Mouse (Mus musculus) cerebellum, adult 9-11 months (tissue): ENCODE measurements around the gene Kcnj11.

Source experiments
- DNase-seq: peaks from one replicate; pipeline ENCODE4 v3.0.0; 2022

Kcnj11 gene

DNA sequence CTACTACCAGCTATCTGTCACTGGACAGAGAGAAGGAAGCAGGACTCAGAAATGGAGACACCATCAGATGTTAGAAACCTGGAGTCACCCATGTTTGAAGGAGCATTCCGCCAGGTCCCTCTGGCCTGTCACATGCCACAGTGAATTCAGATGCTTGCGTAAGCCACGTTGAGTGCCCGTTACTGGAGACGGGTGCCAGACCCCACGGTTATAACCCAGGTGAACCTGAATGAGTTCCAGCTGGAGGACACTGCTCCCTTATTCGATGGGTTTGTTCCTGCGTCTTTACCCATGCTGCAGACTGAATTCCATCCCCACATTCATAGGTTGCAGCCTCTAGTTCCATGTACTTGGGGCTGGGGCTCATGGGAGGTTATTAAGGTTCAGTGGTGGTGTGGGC is 3.2 kb upstream of the Kcnj11 start:
- DNase-seq = no peak

DNA sequence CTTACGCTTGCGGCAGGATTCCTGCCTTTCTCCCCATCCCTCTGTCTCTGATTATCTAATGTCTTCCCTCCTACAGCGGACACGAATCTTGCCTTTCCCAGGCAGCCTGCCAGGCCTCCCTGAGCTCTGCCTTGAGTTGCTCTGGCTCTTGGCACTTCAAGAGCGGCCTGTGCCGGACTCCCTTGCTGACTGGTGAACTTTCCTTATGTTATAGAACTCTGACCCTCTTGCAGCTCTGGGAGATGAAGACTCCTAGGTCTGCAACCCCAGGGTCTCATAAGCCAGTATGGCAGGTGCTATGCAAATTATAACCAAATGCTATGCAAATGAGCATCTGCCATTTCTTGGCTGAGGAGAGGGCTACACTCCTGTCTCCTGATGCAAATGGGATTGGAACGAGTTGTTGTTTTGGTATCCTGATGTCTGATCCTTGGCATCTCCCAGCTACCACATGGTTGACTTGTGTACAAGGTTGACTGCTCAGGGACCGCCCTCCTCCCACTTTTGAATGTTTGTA is 2.6 kb upstream of the Kcnj11 start:
- DNase-seq = peak; percentile 66

DNA sequence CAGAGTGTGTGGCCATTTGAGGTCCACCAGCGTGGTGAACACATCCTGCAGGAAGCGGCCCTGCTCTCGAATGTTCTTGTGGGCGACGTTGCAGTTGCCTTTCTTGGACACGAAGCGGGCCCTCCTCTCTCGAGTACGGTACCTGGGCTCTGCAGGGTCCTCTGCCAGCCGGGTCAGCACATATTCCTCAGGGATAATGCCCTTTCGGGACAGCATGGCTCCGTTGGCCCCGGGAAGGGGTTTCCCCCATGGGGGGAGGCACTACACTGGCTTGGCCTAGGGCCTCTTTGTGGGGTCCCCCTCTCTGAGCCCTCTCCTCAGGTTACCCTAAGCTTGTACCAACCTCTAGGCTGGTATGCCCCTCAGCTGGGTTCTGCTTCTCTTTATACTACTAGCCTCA is 882 bp downstream of the Kcnj11 start:
- DNase-seq = peak; percentile 67

DNA sequence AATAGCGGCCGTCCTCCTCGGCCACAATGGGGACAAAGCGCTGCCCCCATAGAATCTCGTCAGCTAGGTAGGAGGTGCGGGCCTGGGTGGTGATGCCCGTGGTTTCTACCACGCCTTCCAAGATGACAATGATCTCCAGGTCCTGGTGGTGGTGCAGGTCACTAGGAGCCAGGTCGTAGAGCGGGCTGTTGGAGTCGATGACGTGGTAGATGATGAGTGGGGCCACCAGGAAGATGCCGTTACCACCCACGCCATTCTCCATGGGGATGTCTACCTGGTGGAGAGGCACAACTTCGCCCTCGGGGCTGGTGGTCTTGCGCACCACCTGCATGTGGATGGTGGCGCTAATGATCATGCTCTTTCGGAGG is 1.7 kb downstream of the Kcnj11 start:
- peak; percentile 60 for DNase-seq

- DNase-seq = peak; percentile 74
Observed at GRCm38 (mm10) chr7:46098221-46098918, 2.2 kb downstream of the Kcnj11 start.

- DNase-seq = peak; percentile 57
Observed at GRCm38 (mm10) chr7:46097319-46097783, 3.2 kb downstream of the Kcnj11 start.

GRCm38 (mm10) chr7:46096136-46096535 is 4.4 kb downstream of the Kcnj11 start:
- DNase-seq = peak; percentile 73

DNA sequence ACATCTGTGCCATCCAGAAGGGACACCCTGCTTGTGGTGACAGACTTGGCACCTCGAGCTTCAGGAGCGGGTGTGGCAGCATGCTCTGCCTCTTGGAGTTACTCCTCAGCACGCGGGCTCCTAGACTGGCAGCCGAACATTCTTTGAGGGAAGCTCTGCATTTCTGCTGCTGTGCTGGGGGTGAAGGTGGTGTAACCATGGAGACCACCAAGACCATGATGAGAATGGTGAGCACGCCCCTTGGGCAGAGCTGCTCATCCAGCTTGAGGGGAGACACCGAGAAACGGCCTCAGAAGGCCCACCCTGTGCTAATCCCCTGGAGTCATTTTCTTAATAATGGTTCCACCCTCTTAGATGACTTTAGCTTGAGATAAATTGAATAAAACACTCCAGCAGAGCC is 7.8 kb downstream of the Kcnj11 start:
- no peak for DNase-seq

- DNase-seq = no peak
Observed at GRCm38 (mm10) chr7:46088241-46088640, 12.3 kb downstream of the Kcnj11 start.

GRCm38 (mm10) chr7:46086378-46086777 is 14.2 kb downstream of the Kcnj11 start:
- DNase-seq = no peak

DNA sequence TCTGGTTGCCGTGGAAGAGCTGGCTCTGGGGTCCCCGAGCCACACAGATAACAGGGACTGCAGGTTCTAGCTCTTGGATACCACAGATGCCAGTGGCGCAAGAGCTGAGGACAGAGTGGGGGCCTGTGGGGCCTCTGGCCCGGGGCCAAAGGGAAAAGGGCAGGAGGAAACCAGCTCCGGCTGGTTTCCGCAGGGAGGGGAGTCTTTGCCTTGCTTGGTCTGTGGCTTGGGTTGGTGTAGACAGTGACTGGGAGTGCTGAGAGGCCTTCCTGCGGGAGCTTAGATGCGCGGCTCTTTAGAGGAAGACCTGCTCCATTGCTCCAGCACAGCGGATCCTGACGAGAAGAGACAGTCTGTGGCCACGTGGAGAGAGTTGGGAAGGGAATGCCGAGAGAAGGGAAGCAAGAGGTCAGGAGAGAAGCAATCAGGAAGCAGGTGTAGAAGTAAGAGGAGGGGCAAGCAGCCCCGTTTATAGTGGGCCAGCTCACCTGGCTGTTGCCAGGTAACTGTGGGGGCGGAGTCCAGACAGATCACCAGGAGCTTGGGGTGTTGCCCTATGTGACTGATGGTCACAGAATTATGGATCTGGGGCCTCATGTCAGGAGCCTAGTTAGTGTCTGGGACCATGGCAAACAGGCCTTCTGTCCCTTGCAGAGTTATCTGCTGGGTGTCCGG is 15.6 kb downstream of the Kcnj11 start:
- no peak for DNase-seq

GRCm38 (mm10) chr7:46084024-46084423 is 16.5 kb downstream of the Kcnj11 start:
- no peak for DNase-seq

DNA sequence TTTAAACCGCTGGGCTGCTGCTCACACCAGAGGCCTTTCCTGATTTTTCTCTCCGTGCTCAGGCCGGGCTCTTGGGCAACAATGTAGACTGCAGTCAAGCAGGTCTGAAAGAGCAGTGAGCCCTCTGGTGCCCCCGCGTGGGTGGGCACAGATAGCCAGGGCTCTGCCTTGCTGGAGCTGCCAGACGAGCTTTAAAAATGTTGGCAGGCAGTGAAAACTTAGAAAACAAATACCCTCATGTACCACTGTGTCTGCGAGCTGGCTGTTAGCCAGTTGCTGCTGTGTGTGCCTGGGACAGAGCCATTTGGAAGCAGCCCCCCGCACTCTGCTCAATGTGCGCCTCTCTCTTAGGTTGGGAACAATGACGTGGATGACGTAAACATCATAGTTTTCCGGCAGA is 22.9 kb downstream of the Kcnj11 start:
- DNase-seq = no peak

- no peak for DNase-seq
Observed at GRCm38 (mm10) chr7:46076844-46077243, 23.7 kb downstream of the Kcnj11 start.

DNA sequence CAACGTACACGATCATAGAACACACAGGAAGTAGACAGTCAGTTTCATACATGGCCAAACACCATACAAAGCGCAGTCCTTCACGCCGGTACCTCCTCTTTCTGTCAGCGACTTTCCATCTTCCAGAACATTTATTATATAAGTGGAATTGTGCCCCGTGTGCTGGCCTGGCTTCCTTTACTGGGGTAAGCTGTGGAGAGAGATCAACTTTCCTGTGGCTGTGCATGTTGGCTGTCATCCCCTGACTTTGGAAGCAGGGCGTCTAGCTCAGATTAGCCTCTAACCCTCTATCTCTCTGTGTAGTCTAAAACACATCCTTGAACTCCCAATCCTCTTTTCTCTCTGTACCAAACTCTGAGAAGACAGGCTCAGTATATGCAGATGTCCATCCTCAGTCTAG is 31.7 kb downstream of the Kcnj11 start:
- no peak for DNase-seq

GRCm38 (mm10) chr7:46063296-46063695 is 37.3 kb downstream of the Kcnj11 start:
- DNase-seq = no peak

GRCm38 (mm10) chr7:46061614-46062013 is 39.0 kb downstream of the Kcnj11 start:
- DNase-seq = no peak

DNA sequence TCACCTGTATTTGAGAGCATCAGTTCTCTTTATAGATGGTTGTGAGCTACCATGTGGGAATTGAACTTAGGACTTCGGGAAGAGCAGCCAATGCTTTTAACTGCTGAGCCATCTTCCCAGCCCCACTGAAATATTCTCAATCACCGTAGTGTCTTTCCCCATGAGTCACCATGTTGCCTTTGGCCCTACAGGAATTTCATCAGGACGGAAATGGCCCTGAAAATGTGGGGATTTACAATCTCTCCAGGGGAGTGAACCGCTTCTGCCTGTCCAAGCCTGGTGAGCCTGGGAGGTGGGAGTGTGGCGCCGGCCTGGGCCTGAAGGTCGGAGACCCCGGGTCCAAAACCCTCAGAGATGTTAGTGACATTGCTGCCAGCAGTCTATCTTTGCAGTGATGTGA is 39.9 kb downstream of the Kcnj11 start:
- no peak for DNase-seq

GRCm38 (mm10) chr7:46058882-46059281 is 41.7 kb downstream of the Kcnj11 start:
- DNase-seq = no peak

DNA sequence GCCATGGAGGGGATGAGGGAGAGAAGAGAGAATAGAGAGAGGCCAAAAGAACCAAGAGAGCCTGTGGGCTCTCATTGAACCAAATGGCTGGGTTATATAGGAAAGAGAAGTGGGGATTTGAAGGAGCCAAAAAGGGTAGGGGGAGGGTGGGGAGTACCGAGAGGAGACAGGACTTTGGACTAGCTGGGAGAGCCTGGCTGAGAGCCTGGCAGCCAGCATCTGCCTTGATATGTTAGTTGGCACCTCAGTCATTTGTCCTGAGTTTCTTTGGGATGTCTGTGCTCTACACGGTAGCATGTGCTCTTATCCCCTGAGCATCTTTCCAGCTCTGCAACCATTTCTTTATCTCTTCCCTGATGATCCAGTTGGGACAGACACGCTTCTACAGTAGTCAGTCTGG is 47.0 kb downstream of the Kcnj11 start:
- DNase-seq = no peak

DNA sequence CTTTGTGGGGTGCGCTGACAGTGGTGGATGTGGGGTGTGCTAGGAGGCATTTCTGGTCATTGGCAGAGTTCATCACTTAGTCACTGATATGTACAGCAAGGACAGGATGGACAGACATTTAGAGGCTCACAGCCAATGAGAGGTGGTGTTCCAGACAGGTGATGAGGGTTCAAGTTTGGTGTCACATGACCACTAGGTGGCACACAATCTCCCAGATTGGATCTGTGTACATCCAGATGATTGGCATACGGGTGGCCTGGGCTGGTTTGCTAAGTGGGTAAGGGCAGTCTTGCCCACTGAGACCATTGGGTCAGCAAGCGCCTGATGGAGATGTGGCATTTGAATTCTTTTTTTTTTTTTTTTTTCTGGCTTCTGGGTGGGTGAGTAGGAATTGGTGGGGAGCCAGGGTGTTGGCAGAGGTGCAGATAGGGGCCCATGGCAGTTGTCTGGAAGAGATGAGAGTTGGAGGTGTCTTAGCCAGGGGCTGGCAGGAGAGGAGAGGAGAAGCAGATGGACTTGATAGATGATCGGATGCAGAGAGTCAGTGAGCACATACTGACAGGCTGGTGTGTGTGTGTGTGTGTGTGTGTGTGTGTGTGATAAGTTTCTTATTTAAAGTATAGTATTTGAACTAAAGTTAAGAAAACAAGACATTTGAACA is 48.3 kb downstream of the Kcnj11 start:
- peak; percentile 21 for DNase-seq

GRCm38 (mm10) chr7:46049981-46050380 is 50.6 kb downstream of the Kcnj11 start:
- no peak for DNase-seq

GRCm38 (mm10) chr7:46047873-46048562 is 52.5 kb downstream of the Kcnj11 start:
- no peak for DNase-seq
